Mouse (Mus musculus) forebrain, embryonic 10.5 days (tissue): Measurements from ENCODE around the gene 4921511M17Rik. TPM values are rescaled to one million over a fixed set of nuclear protein-coding genes. Genes with fewer than 3 reads are reported as not detected.
"Not testable (repeated sequence)": the region's sequence is repeated elsewhere in the genome, so short reads cannot be mapped to it uniquely, and the experiment has no call there.

ENCODE experiments used
- DNase-seq: peaks from one replicate; pipeline ENCODE4 v3.0.0-alpha.2; 2017; ENCODE audit warnings: low spot score; ENCODE audit errors: extremely low spot score
- H3K27ac ChIP-seq: fragments of 300-500 bp; sonication (generic); 2 replicates; pipeline ENCODE4 v1.5.1; 2016; ENCODE audit warnings: mild to moderate bottlenecking
- H3K27me3 ChIP-seq: fragments of 300-500 bp; sonication (generic); 2 replicates; pipeline ENCODE4 v1.6.1; 2016; ENCODE audit warnings: mild to moderate bottlenecking; ENCODE audit not compliant: poor library complexity, severe bottlenecking
- H3K36me3 ChIP-seq: fragments of 300-500 bp; sonication (generic); replicated peaks from 2 replicates; pipeline ENCODE4 v1.6.1; 2016; ENCODE audit warnings: mild to moderate bottlenecking, moderate library complexity
- H3K4me1 ChIP-seq: fragments of 300-500 bp; sonication (generic); 2 replicates; pipeline ENCODE4 v1.6.1; 2016
- H3K4me3 ChIP-seq: fragments of 300-500 bp; sonication (generic); 2 replicates; pipeline ENCODE4 v1.5.1; 2016; ENCODE audit warnings: mild to moderate bottlenecking, moderate library complexity
- H3K9me3 ChIP-seq: fragments of 300-500 bp; sonication (generic); 2 replicates; pipeline ENCODE4 v1.6.1; 2016; ENCODE audit warnings: mild to moderate bottlenecking, moderate library complexity
- WGBS: fragments of 180-500 bp; shearing (Covaris S2); methylation state at CpG from one replicate; pipeline ENCODE4 v1.1.7; 2016; 5-methylcytosine and 5-hydroxymethylcytosine counted together
- polyA plus RNA-seq: library from polyadenylated mRNA; unstranded; fragments of >200 nt; fragmentation: Nextera tagmentation; extraction: Ambion mirVana; gene quantifications from 2 replicates; pipeline ENCODE4 v1.2.1, GENCODE M21; 2016

4921511M17Rik gene
- polyA plus RNA-seq: not detected in 2 replicates

DNA sequence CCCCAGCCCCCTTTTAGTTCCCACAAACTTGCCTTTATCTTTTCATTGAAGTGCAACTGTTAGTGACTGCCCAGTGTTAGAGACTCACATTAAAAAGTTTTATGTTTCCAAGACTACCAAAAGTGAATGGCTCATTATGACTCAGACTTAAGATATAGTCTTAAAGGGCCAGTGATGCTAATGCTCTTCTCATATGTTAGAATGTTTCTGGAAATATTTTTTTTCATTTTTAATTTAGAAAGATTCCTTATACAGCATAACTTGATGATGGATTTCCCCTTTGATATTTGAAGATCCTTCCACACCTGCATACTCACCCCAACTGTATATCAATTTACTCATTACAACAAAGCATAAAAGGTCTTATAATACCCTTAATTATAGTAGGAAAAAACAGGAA lies at the start of gene 4921511M17Rik:
TSS of gene 4921511M17Rik (minus strand) at position 101 of the 400 bp plus-strand sequence.
- H3K9me3 ChIP-seq, H3K4me1 ChIP-seq, H3K36me3 ChIP-seq, DNase-seq, H3K27ac ChIP-seq, H3K27me3 ChIP-seq, H3K4me3 ChIP-seq: not testable (repeated sequence)

DNA sequence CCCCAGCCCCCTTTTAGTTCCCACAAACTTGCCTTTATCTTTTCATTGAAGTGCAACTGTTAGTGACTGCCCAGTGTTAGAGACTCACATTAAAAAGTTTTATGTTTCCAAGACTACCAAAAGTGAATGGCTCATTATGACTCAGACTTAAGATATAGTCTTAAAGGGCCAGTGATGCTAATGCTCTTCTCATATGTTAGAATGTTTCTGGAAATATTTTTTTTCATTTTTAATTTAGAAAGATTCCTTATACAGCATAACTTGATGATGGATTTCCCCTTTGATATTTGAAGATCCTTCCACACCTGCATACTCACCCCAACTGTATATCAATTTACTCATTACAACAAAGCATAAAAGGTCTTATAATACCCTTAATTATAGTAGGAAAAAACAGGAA lies 21.3 kb upstream of the 4921511M17Rik start, which contains the start of gene Gm10057:
TSS of gene Gm10057 (minus strand) at position 101 of the 400 bp plus-strand sequence.
- H3K27me3 ChIP-seq, H3K9me3 ChIP-seq, H3K27ac ChIP-seq, DNase-seq, H3K36me3 ChIP-seq, H3K4me1 ChIP-seq, H3K4me3 ChIP-seq: not testable (repeated sequence)

DNA sequence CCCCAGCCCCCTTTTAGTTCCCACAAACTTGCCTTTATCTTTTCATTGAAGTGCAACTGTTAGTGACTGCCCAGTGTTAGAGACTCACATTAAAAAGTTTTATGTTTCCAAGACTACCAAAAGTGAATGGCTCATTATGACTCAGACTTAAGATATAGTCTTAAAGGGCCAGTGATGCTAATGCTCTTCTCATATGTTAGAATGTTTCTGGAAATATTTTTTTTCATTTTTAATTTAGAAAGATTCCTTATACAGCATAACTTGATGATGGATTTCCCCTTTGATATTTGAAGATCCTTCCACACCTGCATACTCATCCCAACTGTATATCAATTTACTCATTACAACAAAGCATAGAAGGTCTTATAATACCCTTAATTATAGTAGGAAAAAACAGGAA lies 21.1 kb downstream of the 4921511M17Rik start, which contains the start of gene Samt1:
TSS of gene Samt1 (minus strand) at position 101 of the 400 bp plus-strand sequence.
- not testable (repeated sequence) for H3K4me3 ChIP-seq, H3K4me1 ChIP-seq, H3K36me3 ChIP-seq, H3K9me3 ChIP-seq, H3K27me3 ChIP-seq, DNase-seq, H3K27ac ChIP-seq

DNA sequence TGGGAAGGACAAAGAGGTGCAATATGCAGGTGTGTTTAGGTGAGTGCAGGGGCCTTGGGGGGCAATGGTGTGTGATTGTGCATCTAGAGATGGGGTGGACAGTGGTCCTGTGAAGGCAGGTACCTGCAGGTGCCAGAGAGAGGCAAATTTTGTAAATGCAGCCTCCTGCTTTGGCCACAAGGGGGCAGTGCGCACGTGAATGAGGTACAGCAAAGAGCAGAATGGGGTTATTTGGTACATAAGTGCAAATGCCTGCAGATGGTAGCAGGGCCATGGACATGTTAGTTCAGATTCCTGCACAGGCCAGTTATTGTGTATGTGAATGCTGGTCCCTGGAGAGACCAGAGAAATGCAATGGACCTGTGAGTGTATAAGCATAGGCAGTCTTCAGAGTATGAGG lies 56.7 kb downstream of the 4921511M17Rik start:
- not testable (repeated sequence) for H3K27ac ChIP-seq, H3K4me3 ChIP-seq, H3K36me3 ChIP-seq, DNase-seq, H3K27me3 ChIP-seq, H3K4me1 ChIP-seq, H3K9me3 ChIP-seq
- no CpG with 5 or more reads among the region's 2 CpGs for WGBS

DNA sequence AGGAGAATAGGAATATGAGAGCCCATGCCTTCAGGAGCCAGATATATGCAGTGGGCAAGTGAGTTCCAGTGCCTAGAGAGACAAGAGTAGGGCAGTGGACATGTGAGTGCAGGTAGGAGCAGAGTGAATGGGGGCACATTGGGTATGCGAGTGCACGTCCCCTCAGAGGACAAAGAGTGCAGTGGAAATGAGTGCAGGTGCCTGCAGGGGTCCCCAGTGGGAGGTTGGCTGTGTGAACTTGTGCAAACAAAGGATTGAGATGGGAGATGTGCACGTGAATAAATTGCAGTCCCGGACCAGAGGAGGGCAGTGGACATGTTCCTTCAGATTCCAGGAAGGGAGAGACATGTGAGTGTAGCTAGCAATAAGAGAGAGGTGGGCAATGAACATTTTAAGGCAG lies 57.2 kb downstream of the 4921511M17Rik start:
- H3K4me1 ChIP-seq, H3K9me3 ChIP-seq, DNase-seq, H3K36me3 ChIP-seq, H3K27ac ChIP-seq, H3K4me3 ChIP-seq, H3K27me3 ChIP-seq: not testable (repeated sequence)
- WGBS: 14% methylated on average over 4 of the region's 4 CpGs

DNA sequence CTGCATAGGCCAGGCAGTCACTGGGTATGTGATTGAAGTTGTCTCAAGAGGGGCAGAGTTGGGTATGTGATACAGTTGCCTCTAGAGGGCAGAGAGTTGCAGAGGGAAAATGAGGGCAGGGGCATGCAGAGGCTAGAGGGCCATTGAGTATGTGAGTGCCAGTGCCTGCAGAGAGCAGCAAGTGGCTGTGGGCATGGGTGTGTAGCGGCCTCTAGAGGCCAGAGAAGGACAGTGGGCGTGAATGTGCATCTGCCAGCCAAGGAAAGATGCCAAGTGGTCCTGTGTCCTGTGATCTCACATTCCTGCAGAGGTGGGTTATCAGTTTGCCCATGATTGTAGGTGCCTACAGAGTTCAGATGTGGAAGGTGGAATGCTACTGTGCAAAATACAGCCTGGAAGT lies 59.2 kb downstream of the 4921511M17Rik start:
- no peaks in the 10 kb centered on the region for H3K36me3 ChIP-seq
- H3K4me3 ChIP-seq: no peak overlapping the region
- no peaks in the 10 kb centered on the region for H3K9me3 ChIP-seq
- no peaks in the 10 kb centered on the region for H3K27me3 ChIP-seq
- DNase-seq: peak; percentile 15
- no peak overlapping the region for H3K27ac ChIP-seq
- 38% methylated on average over 2 of the region's 2 CpGs for WGBS
- H3K4me1 ChIP-seq: no peaks in the 10 kb centered on the region

Other genes starting within 250 kb of the 4921511M17Rik start
- 26.7 and 27.1 TPM in 2 replicates for gene Spin2c, start 201.6 kb downstream of the 4921511M17Rik start, polyA plus RNA-seq
- not detected in 2 replicates for gene Samt1, start 21.2 kb downstream of the 4921511M17Rik start, polyA plus RNA-seq
- not detected in 2 replicates for gene Gm10057, start 21.2 kb upstream of the 4921511M17Rik start, polyA plus RNA-seq
- gene Gm15140, start 86.9 kb upstream of the 4921511M17Rik start, polyA plus RNA-seq: not detected in 2 replicates